Mouse (Mus musculus): ENCODE data around the gene Nmd3.

DNA sequence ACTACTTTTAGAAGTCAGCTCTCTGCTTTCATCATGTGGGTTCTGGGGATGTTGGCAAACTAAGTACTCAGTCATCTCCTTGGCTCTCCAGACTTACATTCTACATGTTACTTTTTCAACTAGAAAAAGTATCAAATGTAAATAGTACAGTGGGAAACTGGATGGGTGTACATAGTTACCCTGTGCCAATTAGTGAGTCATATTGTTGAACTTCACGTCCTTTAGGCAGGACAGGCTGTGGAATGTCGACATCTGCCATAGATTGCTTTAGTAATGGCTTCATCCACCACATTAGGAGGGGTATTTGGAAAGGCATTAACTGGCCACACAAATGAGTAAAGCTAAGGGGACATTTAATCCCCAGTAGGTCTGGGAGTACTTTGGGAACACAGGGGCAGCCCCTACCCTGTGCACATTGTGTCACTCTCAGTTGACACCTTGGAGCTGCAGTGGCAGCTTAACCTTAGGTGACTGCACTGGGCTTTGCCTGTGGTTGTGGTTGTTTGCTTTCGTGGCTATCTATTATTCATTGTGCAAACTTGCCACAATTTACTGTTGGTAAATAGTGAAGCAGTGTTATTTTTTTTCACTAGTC is 71.1 kb downstream of the Nmd3 start:
- TF ChIP-seq CTCF (IDR thresholded peaks at IDR 0.05; ENCODE audit: low read depth) (no peak), EP300 (IDR thresholded peaks at IDR 0.05; ENCODE audit: low read depth) (no peak)

Measured in liver, postnatal 0 days (tissue).